Mouse (Mus musculus) liver, embryonic 11.5 days (tissue): Measurements from ENCODE around the gene Galnt12. TPM values are rescaled to one million over a fixed set of nuclear protein-coding genes. Genes with fewer than 3 reads are reported as not detected.
"Not testable (repeated sequence)": the region's sequence is repeated elsewhere in the genome, so short reads cannot be mapped to it uniquely, and the experiment has no call there.

Experiments used
- ATAC-seq: fragments of 200-750 bp; cut with Nextera tagmentation; replicated peaks from 2 replicates; pipeline ENCODE4 v1.8.0; 2017; ENCODE audit warnings: moderate number of reproducible peaks, mild to moderate bottlenecking, moderate TSS enrichment, moderate library complexity; ENCODE audit not compliant: low FRiP score
- DNase-seq: peaks from one replicate; pipeline ENCODE4 v3.0.0-alpha.2; 2017; ENCODE audit warnings: low spot score
- H3K27ac ChIP-seq: fragments of 300-500 bp; sonication (generic); 2 replicates; pipeline ENCODE4 v1.5.1; 2014; ENCODE audit warnings: mild to moderate bottlenecking, low read depth, low read length, control low read depth
- H3K27me3 ChIP-seq: fragments of 300-500 bp; sonication (generic); replicated peaks from 2 replicates; pipeline ENCODE4 v1.6.1; 2014; ENCODE audit warnings: low read length, mixed read lengths; ENCODE audit not compliant: control insufficient read depth, insufficient read depth
- H3K36me3 ChIP-seq: fragments of 300-500 bp; sonication (generic); 2 replicates; pipeline ENCODE4 v1.6.1; 2014; ENCODE audit warnings: mild to moderate bottlenecking, low read length, moderate library complexity, mixed read lengths; ENCODE audit not compliant: control insufficient read depth, insufficient read depth
- H3K4me1 ChIP-seq: fragments of 300-500 bp; sonication (generic); replicated peaks from 2 replicates; pipeline ENCODE4 v1.6.1; 2014; ENCODE audit warnings: low read length, mixed read lengths; ENCODE audit not compliant: control insufficient read depth, insufficient read depth
- H3K4me2 ChIP-seq: fragments of 300-500 bp; sonication (generic); 2 replicates; pipeline ENCODE4 v1.6.1; 2014; ENCODE audit warnings: mild to moderate bottlenecking, control low read depth, moderate library complexity
- H3K4me3 ChIP-seq: fragments of 300-500 bp; sonication (generic); 2 replicates; pipeline ENCODE4 v1.5.1; 2014; ENCODE audit warnings: low read depth, low read length, control low read depth
- H3K9ac ChIP-seq: fragments of 300-500 bp; sonication (generic); 2 replicates; pipeline ENCODE4 v1.6.1; 2014; ENCODE audit warnings: low read depth, low read length, control low read depth
- H3K9me3 ChIP-seq: fragments of 300-500 bp; sonication (generic); 2 replicates; pipeline ENCODE4 v1.6.1; 2016; ENCODE audit warnings: low read length, inconsistent platforms, mixed read lengths; ENCODE audit not compliant: control insufficient read depth
- WGBS: fragments of 180-500 bp; shearing (Covaris S2); extraction: QIAGEN DNeasy Blood & Tissue Kit; methylation state at CpG from one replicate; pipeline ENCODE4 v1.1.7; 2014; 5-methylcytosine and 5-hydroxymethylcytosine counted together
- polyA plus RNA-seq: library from polyadenylated mRNA; unstranded; fragments of >200 nt; fragmentation: Nextera tagmentation; extraction: Ambion mirVana; gene quantifications from 2 replicates; pipeline ENCODE4 v1.2.1, GENCODE M21; 2014

The Galnt12 gene
- polyA plus RNA-seq, 1 experiment from 2014 or later = 1.0 TPM

GRCm38 (mm10) chr4:47055170-47055569 is 36.5 kb upstream of the Galnt12 start:
- not testable (repeated sequence) for H3K36me3 ChIP-seq, H3K4me2 ChIP-seq, ATAC-seq, H3K9me3 ChIP-seq, DNase-seq, H3K27ac ChIP-seq, H3K9ac ChIP-seq, H3K4me3 ChIP-seq
- peaks cover 65% of the 10 kb centered on the region for H3K27me3 ChIP-seq
- peaks cover 10% of the 10 kb centered on the region for H3K4me1 ChIP-seq
- WGBS = 92% methylated on average over 9 of the region's 9 CpGs

DNA sequence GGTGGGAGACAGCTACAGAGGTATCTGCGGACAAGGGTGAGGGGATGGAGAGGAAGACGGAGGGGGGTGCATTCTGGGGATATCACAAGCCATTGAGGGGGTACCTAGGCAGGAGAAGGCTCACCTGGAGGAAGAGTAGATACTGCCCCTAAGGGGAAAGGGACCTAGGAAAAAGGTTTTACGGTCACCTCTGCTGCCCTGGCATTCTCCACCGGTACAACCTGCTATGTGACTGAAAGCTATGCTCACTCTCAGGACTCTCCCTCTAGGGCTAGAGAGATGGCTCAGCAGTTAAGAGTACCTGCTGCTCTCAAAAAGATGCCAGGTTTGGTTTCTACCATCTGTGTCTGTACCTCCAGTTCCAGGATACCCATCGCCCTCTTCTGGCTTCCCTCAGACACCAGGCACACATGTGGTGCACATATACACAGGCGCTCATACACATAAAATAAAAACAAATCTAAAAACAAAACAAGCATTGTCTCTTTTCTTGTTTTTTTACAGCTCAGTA is 36.1 kb upstream of the Galnt12 start:
- no peak for ATAC-seq
- no peak overlapping the region for H3K9ac ChIP-seq
- H3K9me3 ChIP-seq = no peaks in the 10 kb centered on the region
- H3K4me2 ChIP-seq = no peak overlapping the region
- H3K4me3 ChIP-seq = no peak overlapping the region
- no peaks in the 10 kb centered on the region for H3K36me3 ChIP-seq
- peaks cover 65% of the 10 kb centered on the region for H3K27me3 ChIP-seq
- no peak overlapping the region for H3K27ac ChIP-seq
- 91% methylated on average over 6 of the region's 6 CpGs for WGBS
- no peak for DNase-seq
- peaks cover 10% of the 10 kb centered on the region for H3K4me1 ChIP-seq

DNA sequence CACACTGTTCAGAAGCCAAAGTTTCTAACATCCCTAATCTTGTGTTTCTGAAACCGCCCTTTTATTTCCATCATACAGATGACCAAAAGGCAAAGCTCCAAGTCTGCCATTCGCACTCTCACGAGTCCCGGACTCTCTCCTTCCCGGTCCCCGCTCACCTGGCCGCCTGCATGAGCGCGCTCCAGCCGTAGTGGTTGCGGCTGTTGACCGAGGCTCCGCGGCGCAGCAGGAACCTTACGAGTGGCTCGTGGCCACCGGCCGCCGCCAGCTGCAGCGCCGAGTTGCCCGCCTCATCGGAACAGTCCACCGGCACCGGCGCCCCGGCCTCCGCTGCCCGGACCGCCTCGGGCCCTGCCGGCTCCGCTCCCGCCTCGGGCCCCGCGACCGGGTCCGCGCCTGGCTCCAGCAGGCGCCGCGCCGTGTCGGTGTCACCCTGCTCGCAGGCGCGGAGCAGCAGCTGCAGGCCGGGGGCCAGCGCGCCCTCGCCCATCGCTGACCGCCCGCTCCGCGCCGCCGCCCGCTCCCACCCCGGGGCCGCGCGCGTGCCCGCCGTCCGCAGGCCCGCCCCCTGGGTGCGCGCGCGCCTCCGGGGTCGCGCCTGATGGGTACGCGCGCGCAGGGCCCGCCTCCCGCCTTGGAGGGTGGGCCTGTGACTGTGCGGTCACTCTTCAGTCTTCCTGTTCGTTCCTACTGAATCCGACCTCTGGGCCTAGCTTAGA is 34.8 kb upstream of the Galnt12 start, which contains the start of gene Anks6:
Gene Anks6 (minus strand): TSS at position 637 of the 719 bp plus-strand sequence.
- Histone ChIP-seq H3K4me1 (peaks cover 5% of the 10 kb centered on the region), H3K4me3 (peak within 1 kb of the TSS; percentile 63), H3K9ac (peak within 1 kb of the TSS; percentile 38; the same call in 1 of the 2 replicates), H3K4me2 (peak within 1 kb of the TSS; percentile 71), H3K27me3 (peaks cover 52% of the 10 kb centered on the region), H3K36me3 (no peaks in the 10 kb centered on the region), H3K27ac (no peak within 1 kb of the TSS), H3K9me3 (no peaks in the 10 kb centered on the region)
- 1% methylated on average over 79 of the region's 86 CpGs for WGBS
- peak; percentile 66 for ATAC-seq
- DNase-seq = peak; percentile 58

GRCm38 (mm10) chr4:47057510-47058325 is 34.0 kb upstream of the Galnt12 start:
- peak overlapping the region; percentile 71 for H3K4me2 ChIP-seq
- DNase-seq (no peak), ATAC-seq (no peak)
- H3K9me3 ChIP-seq = no peaks in the 10 kb centered on the region
- 0 out of 2 replicates have a peak overlapping the region, but pooled peaks have one; percentile 38 for H3K9ac ChIP-seq
- H3K36me3 ChIP-seq = no peaks in the 10 kb centered on the region
- H3K4me3 ChIP-seq = peak overlapping the region; percentile 63
- H3K27ac ChIP-seq = no peak overlapping the region
- peaks cover 4% of the 10 kb centered on the region; the same call in 1 of the 2 replicates for H3K4me1 ChIP-seq
- H3K27me3 ChIP-seq = peaks cover 47% of the 10 kb centered on the region
- 34% methylated on average over 25 of the region's 25 CpGs for WGBS

DNA sequence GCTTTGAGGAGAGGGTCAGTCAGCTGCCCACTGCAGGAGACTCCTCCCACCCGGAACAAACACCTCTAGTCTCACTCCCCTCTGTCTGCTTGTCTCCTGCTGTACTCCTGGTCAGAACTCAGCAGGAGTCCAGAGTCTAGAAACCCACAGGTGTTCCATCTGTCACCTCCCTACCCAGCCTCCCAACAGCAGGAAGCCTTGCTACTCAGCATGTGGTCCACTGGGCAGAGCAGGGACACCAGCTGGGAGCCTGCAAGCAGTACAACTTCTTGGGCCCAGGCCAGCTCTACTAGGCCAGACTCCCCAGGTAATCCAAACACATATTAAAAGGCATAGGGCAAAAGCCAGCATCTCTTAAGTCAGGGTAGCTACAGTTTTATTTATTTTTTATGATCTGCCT is 30.8 kb upstream of the Galnt12 start:
- ATAC-seq = no peak
- peaks cover 4% of the 10 kb centered on the region; the same call in 1 of the 2 replicates for H3K4me1 ChIP-seq
- no peak overlapping the region for H3K4me2 ChIP-seq
- H3K9me3 ChIP-seq = no peaks in the 10 kb centered on the region
- no peak overlapping the region for H3K27ac ChIP-seq
- H3K36me3 ChIP-seq = no peaks in the 10 kb centered on the region
- no peak overlapping the region for H3K9ac ChIP-seq
- no peak overlapping the region for H3K4me3 ChIP-seq
- 20% methylated on average over 1 of the region's 1 CpGs for WGBS
- H3K27me3 ChIP-seq = peaks cover 27% of the 10 kb centered on the region
- no peak for DNase-seq

- Histone ChIP-seq H3K9me3 (no peaks in the 10 kb centered on the region), H3K36me3 (no peaks in the 10 kb centered on the region), H3K27me3 (no peaks in the 10 kb centered on the region), H3K9ac (no peak overlapping the region), H3K4me2 (no peak overlapping the region), H3K4me1 (no peaks in the 10 kb centered on the region), H3K27ac (no peak overlapping the region), H3K4me3 (no peak overlapping the region)
- ATAC-seq = no peak
- 27% methylated on average over 2 of the region's 2 CpGs for WGBS
- no peak for DNase-seq
Measured at GRCm38 (mm10) chr4:47075054-47075453, 16.7 kb upstream of the Galnt12 start.

DNA sequence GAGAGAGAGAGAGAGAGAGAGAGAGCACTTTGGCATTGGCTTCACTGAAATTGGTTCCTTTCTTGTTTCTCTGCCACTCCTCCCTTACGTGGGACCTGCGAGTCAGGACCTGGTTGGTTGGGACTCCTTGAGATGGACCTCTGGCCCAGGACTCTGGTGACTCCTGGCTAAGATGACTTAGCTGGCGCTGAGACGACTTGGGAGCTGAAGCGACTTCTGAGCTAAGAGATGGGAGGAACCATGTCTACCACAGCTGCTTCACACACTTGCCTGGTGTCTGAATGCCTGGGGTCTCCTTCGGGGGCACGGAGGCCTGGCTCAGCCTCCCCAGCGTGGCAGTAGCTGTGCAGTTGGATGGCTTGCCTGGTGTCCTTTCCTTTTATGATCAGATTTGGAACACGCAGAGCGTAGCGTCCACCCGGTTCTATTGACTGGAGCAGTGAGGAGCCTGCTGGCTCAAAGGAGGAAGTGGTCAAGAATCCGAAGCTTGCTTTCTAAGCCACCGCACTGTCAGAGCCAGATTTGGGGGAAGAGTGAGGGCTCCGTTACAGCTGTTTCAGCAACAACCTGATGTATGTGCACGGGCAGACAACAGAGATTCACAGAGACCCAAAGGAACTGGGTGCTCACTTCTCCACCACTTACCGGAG is 11.6 kb upstream of the Galnt12 start:
- H3K4me2 ChIP-seq = no peak overlapping the region

DNA sequence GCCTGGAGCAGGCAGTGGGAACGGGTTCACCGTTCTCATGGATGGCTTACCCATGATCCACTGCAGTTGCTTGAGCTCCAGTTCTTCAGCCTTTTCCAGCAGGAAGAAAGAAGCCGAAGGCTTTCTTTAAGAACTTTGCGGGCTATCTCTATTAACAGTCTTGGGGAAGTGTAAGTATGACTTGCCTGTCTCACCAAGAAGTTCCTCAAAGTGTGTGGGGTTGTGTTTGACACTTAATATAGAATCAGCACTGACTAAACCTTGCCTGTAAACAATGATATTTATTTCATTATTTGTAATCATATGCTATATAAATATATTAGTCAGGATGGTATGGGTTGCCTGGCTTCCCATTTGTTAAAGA is 11.1 kb upstream of the Galnt12 start:
- H3K9me3 ChIP-seq = no peaks in the 10 kb centered on the region
- H3K27me3 ChIP-seq = no peaks in the 10 kb centered on the region
- no peak for DNase-seq
- no peaks in the 10 kb centered on the region for H3K4me1 ChIP-seq
- H3K9ac ChIP-seq = no peak overlapping the region
- 85% methylated on average over 4 of the region's 4 CpGs for WGBS
- no peaks in the 10 kb centered on the region for H3K36me3 ChIP-seq
- ATAC-seq = no peak
- H3K27ac ChIP-seq = no peak overlapping the region
- no peak overlapping the region for H3K4me2 ChIP-seq
- H3K4me3 ChIP-seq = no peak overlapping the region

More for the DNA sequence above, 11.6 kb upstream of the Galnt12 start:
- Histone ChIP-seq H3K4me1 (no peaks in the 10 kb centered on the region), H3K27ac (no peak overlapping the region), H3K9ac (no peak overlapping the region), H3K9me3 (no peaks in the 10 kb centered on the region), H3K4me3 (no peak overlapping the region), H3K27me3 (no peaks in the 10 kb centered on the region), H3K36me3 (no peaks in the 10 kb centered on the region)
- 66% methylated on average over 17 of the region's 17 CpGs for WGBS
- DNase-seq = no peak
- no peak for ATAC-seq
